Mouse (Mus musculus): ENCODE measurements around the gene Zfp750.

Zfp750 gene

GRCm38 (mm10) chr11:121519131-121519530 lies at the start of gene Zfp750:
Zfp750 (minus strand) TSS chr11:121519333.
- no peak for DNase-seq

GRCm38 (mm10) chr11:121564265-121564664 lies 45.1 kb upstream of the Zfp750 start:
- DNase-seq = no peak

- DNase-seq = no peak
Observed at GRCm38 (mm10) chr11:121563312-121563711, 44.2 kb upstream of the Zfp750 start.

GRCm38 (mm10) chr11:121560294-121560663 lies 41.1 kb upstream of the Zfp750 start:
- peak; percentile 75 for DNase-seq

- peak; percentile 86 for DNase-seq
Observed at GRCm38 (mm10) chr11:121559527-121560293, 40.6 kb upstream of the Zfp750 start.

- peak; percentile 13 for DNase-seq
Observed at GRCm38 (mm10) chr11:121558522-121558921, 39.4 kb upstream of the Zfp750 start.

- no peak for DNase-seq
Observed at GRCm38 (mm10) chr11:121557946-121558345, 38.8 kb upstream of the Zfp750 start.

- no peak for DNase-seq
Observed at GRCm38 (mm10) chr11:121556727-121557126, 37.6 kb upstream of the Zfp750 start.

- no peak for DNase-seq
Observed at GRCm38 (mm10) chr11:121553458-121553857, 34.3 kb upstream of the Zfp750 start.

GRCm38 (mm10) chr11:121552846-121553457 lies 33.8 kb upstream of the Zfp750 start:
- no peak for DNase-seq

GRCm38 (mm10) chr11:121552167-121552566 lies 33.0 kb upstream of the Zfp750 start:
- peak; percentile 17 for DNase-seq

GRCm38 (mm10) chr11:121551206-121551799 lies 32.2 kb upstream of the Zfp750 start:
- DNase-seq = no peak

GRCm38 (mm10) chr11:121549843-121550647 lies 30.9 kb upstream of the Zfp750 start:
- DNase-seq = no peak

GRCm38 (mm10) chr11:121548996-121549842 lies 30.1 kb upstream of the Zfp750 start:
- DNase-seq = no peak

GRCm38 (mm10) chr11:121547925-121548324 lies 28.8 kb upstream of the Zfp750 start:
- DNase-seq = no peak

GRCm38 (mm10) chr11:121547234-121547633 lies 28.1 kb upstream of the Zfp750 start:
- no peak for DNase-seq

GRCm38 (mm10) chr11:121545398-121546034 lies 26.4 kb upstream of the Zfp750 start:
- DNase-seq = peak; percentile 20

GRCm38 (mm10) chr11:121544755-121545397 lies 25.7 kb upstream of the Zfp750 start:
- no peak for DNase-seq

GRCm38 (mm10) chr11:121543922-121544321 lies 24.8 kb upstream of the Zfp750 start:
- DNase-seq = no peak

- no peak for DNase-seq
Observed at GRCm38 (mm10) chr11:121543287-121543856, 24.2 kb upstream of the Zfp750 start.

- DNase-seq = no peak
Observed at GRCm38 (mm10) chr11:121542471-121542870, 23.3 kb upstream of the Zfp750 start.
